Mouse (Mus musculus) liver, embryonic 13.5 days (tissue): ENCODE data around the gene Nr1h4. TPM values are rescaled to one million over a fixed set of nuclear protein-coding genes. Genes with fewer than 3 reads are reported as not detected.

Source experiments
- ATAC-seq: fragments of 200-750 bp; cut with Nextera tagmentation; 2 replicates; pipeline ENCODE4 v1.8.0; 2017; ENCODE audit warnings: low read depth, mild to moderate bottlenecking, moderate number of reproducible peaks, moderate library complexity
- DNase-seq: peaks from one replicate; pipeline ENCODE4 v3.0.0; 2022
- H3K27ac ChIP-seq: fragments of 300-500 bp; sonication (generic); 2 replicates; pipeline ENCODE4 v1.5.1; 2015; ENCODE audit warnings: moderate library complexity, mild to moderate bottlenecking, inconsistent platforms
- H3K27me3 ChIP-seq: fragments of 300-500 bp; sonication (generic); 2 replicates; pipeline ENCODE4 v1.6.1; 2015; ENCODE audit warnings: mild to moderate bottlenecking, inconsistent platforms
- H3K36me3 ChIP-seq: fragments of 300-500 bp; sonication (generic); 2 replicates; pipeline ENCODE4 v1.6.1; 2015; ENCODE audit warnings: mild to moderate bottlenecking, inconsistent platforms
- H3K4me1 ChIP-seq: fragments of 300-500 bp; sonication (generic); replicated peaks from 2 replicates; pipeline ENCODE4 v1.6.1; 2015; ENCODE audit warnings: inconsistent platforms
- H3K4me2 ChIP-seq: fragments of 300-500 bp; sonication (generic); 2 replicates; pipeline ENCODE4 v1.6.1; 2015; ENCODE audit warnings: inconsistent platforms, mild to moderate bottlenecking, moderate library complexity
- H3K4me3 ChIP-seq: fragments of 300-500 bp; sonication (generic); replicated peaks from 2 replicates; pipeline ENCODE4 v1.5.1; 2015; ENCODE audit warnings: mild to moderate bottlenecking, inconsistent platforms
- H3K9ac ChIP-seq: fragments of 300-500 bp; sonication (generic); 2 replicates; pipeline ENCODE4 v1.6.1; 2015; ENCODE audit warnings: mild to moderate bottlenecking, inconsistent platforms
- H3K9me3 ChIP-seq: fragments of 300-500 bp; sonication (generic); replicated peaks from 2 replicates; pipeline ENCODE4 v1.6.1; 2016; ENCODE audit warnings: inconsistent platforms
- WGBS: fragments of 180-500 bp; shearing (Covaris S2); methylation state at CpG from one replicate; pipeline ENCODE4 v1.1.7; 2015; ENCODE audit not compliant: insufficient replicate concordance; 5-methylcytosine and 5-hydroxymethylcytosine counted together
- polyA plus RNA-seq: library from polyadenylated mRNA; unstranded; fragments of >200 nt; fragmentation: Nextera tagmentation; extraction: Ambion mirVana; gene quantifications from 2 replicates; pipeline ENCODE4 v1.2.1, GENCODE M21; 2015

Gene Nr1h4
- polyA plus RNA-seq, 1 experiment from 2014 or later = 2.9 TPM

DNA sequence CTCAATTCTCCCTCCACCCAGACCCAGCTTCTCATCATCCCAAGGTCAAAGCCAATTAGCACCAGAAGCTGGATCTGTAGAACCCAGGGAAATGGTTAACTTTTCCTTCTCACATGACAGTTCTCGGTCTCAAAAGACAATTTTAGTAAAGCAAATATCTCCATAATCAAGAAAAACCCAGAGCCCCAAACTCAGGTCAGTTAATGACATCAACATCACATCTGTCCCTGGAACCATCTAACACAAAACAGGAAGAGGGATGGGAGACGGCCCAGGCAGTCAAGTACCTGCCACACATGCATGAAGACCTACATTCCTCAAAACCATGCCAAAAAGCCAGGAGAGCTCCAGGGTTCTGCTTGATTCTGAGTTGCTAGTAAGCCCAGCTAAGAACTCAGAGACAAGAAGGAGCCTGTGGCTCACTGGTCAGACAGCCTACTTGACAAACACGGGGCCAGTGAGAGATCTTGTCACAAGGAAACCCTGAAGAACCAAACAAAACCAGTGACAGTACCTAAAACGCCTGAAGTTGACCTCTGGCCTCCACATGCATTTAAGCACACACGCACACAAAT is 30.3 kb downstream of the Nr1h4 start:
- no peak overlapping the region for H3K9ac ChIP-seq
- no peak overlapping the region for H3K27ac ChIP-seq
- no peak overlapping the region for H3K4me2 ChIP-seq
- H3K4me1 ChIP-seq = 0 out of 2 replicates have a peak, but pooled peaks cover 2% of the 10 kb centered on the region
- no peaks in the 10 kb centered on the region for H3K27me3 ChIP-seq
- H3K9me3 ChIP-seq = no peaks in the 10 kb centered on the region
- WGBS = 52% methylated on average over 5 of the region's 5 CpGs
- no peak overlapping the region for H3K4me3 ChIP-seq
- DNase-seq (no peak), ATAC-seq (no peak)
- no peaks in the 10 kb centered on the region for H3K36me3 ChIP-seq

DNA sequence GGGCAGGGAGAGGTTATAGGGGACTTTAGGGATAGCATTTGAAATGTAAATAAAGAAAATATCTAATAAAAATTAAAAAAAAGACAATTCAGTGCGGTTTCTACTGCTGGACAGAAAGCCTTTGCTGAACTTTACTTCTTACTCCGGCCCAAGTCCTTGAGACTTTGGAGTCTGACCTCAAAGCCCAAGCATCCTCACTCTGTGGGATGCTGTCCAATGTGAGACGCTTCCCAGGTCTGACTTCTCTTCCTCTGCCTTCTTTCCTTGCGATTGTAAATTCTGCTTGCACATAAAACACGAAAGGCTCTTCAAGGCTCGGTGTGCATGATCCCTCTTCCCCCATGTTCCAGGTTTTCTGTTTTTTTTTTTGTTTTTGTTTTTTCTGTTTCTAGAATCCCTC is 31.5 kb downstream of the Nr1h4 start:
- 77% methylated on average over 6 of the region's 6 CpGs for WGBS
- no peaks in the 10 kb centered on the region for H3K4me1 ChIP-seq
- H3K9me3 ChIP-seq = no peaks in the 10 kb centered on the region
- ATAC-seq (no peak), DNase-seq (no peak)
- no peak overlapping the region for H3K4me2 ChIP-seq
- no peaks in the 10 kb centered on the region for H3K36me3 ChIP-seq
- no peak overlapping the region for H3K4me3 ChIP-seq
- H3K27ac ChIP-seq = no peak overlapping the region
- no peak overlapping the region for H3K9ac ChIP-seq
- no peaks in the 10 kb centered on the region for H3K27me3 ChIP-seq

DNA sequence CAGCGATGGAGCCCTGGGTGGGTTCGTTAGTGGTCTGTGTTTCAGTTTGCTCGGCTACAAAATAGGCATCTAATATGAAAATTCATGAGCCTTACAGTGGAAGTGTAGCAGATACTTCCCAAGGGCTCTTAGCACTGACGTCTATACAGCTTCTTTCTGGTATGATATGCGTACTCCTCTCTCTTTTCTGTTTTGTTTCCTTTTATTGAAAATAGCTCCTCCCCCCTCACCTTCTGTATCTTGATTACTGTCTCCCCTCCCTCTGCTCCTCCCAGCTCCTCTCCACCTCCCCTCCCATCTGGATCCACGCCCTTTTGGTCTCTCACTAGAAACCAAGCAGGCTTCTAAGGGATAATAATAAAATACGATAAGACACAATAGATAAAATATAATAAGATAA is 37.8 kb downstream of the Nr1h4 start:
- peak; percentile 17 for DNase-seq
- whole genome bisulfite sequencing = 40% methylated on average over 7 of the region's 7 CpGs
- H3K9ac ChIP-seq = no peak overlapping the region

DNA sequence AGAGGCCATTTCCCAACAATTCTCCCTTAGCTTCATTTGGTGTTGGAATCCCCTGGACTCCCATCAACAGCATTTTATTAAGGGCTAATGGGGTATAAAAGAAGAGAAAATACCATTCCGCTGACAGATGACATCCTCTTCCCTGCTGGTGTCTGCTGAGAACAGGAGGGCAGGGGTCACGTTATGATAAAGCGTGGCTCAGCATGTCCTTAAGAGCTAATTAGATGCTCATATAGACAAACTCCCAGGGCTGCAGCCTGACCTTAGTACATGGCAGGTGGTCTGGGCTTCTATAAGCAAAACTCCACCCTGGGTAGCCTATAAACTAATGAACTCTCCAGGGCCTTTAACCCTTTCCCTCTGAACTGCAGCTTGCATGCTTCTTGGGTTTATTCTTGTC is 42.1 kb downstream of the Nr1h4 start:
- H3K27me3 ChIP-seq = no peaks in the 10 kb centered on the region
- H3K36me3 ChIP-seq = no peaks in the 10 kb centered on the region
- H3K27ac ChIP-seq = no peak overlapping the region
- WGBS = 75% methylated on average over 3 of the region's 3 CpGs
- 0 out of 2 replicates have a peak, but pooled peaks cover 7% of the 10 kb centered on the region for H3K4me1 ChIP-seq
- no peak overlapping the region for H3K4me3 ChIP-seq
- no peak overlapping the region for H3K4me2 ChIP-seq
- ATAC-seq (no peak), DNase-seq (no peak)
- no peaks in the 10 kb centered on the region for H3K9me3 ChIP-seq
- no peak overlapping the region for H3K9ac ChIP-seq

More for the DNA sequence above, 37.8 kb downstream of the Nr1h4 start:
- peak; percentile 85 for ATAC-seq
- H3K4me3 ChIP-seq = peak overlapping the region; percentile 46
- H3K4me1 ChIP-seq = 0 out of 2 replicates have a peak, but pooled peaks cover 7% of the 10 kb centered on the region
- no peaks in the 10 kb centered on the region for H3K36me3 ChIP-seq
- H3K27ac ChIP-seq = no peak overlapping the region
- peak overlapping the region; percentile 47 for H3K4me2 ChIP-seq
- no peaks in the 10 kb centered on the region for H3K9me3 ChIP-seq
- no peaks in the 10 kb centered on the region for H3K27me3 ChIP-seq

DNA sequence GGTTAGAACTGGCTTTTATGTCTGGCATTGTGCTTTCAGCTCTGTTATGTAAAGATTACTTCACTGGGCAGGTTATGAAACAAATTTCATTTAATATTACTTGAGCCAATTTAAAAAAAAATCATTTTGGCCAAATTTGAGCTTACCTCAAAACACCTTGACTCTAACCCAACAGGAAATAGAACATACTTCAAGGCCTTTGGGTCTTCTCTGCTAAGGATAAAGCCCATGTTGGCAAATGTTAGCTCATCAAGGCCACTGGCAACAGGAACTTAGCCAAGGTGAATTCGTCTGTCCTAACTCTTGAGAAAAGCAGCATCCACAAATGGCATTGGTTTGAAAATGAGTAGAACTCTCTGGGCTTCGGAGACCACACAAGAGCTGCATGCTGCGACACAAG is 43.1 kb downstream of the Nr1h4 start:
- H3K9ac ChIP-seq = no peak overlapping the region
- no peak overlapping the region for H3K27ac ChIP-seq
- no peak overlapping the region for H3K4me3 ChIP-seq
- 73% methylated on average over 3 of the region's 3 CpGs for WGBS
- no peaks in the 10 kb centered on the region for H3K27me3 ChIP-seq
- ATAC-seq = no peak
- no peak overlapping the region for H3K4me2 ChIP-seq
- H3K9me3 ChIP-seq = no peaks in the 10 kb centered on the region
- 0 out of 2 replicates have a peak, but pooled peaks cover 2% of the 10 kb centered on the region for H3K4me1 ChIP-seq
- H3K36me3 ChIP-seq = no peaks in the 10 kb centered on the region
- no peak for DNase-seq

DNA sequence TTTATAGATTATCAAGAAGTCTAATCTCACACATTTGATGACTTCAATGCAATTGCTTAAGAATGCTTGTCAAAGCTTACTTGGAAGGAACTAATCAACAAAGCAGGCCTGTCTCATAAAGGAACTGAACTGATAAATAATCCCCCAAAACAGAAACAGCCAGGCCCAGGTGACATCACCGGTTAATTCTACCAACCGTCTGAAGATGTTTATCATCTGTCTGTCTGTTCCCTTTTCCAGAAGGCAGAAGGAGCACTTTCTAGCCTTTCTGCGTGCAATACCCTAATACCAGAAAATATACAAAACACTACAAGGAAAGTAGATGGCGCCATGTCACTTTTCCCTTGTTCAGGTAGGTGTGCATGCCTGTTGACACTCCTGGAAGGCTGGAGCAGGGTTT is 43.9 kb downstream of the Nr1h4 start:
- DNase-seq (no peak), ATAC-seq (no peak)
- no peaks in the 10 kb centered on the region for H3K4me1 ChIP-seq
- no peaks in the 10 kb centered on the region for H3K9me3 ChIP-seq
- H3K4me2 ChIP-seq = no peak overlapping the region
- H3K9ac ChIP-seq = no peak overlapping the region
- H3K4me3 ChIP-seq = no peak overlapping the region
- H3K36me3 ChIP-seq = no peaks in the 10 kb centered on the region
- no peaks in the 10 kb centered on the region for H3K27me3 ChIP-seq
- no peak overlapping the region for H3K27ac ChIP-seq
- WGBS = 31% methylated on average over 4 of the region's 4 CpGs

DNA sequence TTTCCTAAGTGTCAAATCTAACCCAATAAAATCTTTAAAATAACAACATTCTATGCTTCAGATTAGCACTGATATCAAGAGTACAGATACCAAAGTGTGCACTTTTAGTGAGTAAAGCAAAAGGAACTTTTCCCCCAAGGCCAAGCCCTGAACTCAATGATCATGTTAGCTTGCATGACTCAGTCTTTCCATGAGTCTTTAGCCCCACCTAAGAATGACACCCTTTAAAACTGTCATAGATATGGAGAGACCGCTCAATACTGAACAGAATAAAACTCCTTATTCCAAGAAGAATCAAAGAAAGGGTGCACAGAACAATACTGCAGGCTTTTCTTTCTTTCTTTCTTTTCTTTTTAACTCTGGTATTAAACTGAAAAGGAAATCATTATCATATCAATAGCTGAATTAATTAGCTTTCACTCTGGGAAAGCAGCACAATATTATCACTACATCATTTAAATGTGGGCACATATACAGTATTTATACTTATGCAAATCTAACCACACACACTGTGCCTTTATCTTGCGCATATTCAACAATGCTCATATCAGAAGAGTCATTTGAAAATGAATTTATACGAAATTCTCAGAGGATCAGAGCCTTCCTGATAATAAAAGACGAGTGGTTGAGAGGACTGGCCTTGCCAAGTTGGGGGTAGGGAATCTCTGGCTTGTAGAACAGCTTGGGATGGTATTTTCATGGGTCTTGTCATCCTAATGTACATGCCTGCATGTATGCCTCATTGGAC is 46.2 kb downstream of the Nr1h4 start:
- WGBS = 54% methylated on average over 4 of the region's 4 CpGs

DNA sequence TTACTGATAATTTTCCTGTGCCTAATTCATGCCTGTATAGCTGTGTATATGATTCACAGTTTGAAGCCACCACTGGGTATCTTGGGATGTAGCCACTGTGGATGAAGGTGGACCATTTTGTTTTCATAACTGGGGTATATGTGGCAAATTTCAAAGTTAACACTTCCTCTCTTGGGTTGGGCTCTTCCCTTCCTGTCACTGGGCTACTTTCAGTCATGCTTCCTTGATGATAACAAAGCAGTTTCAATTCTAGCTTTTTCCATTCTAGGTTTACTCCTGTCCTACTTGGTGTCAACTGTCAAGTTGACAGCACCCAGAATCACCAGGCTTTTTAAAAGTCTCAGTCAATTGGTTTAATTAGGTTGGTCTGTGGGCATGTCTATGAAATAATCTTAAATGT is 48.5 kb downstream of the Nr1h4 start:
- no peaks in the 10 kb centered on the region for H3K9me3 ChIP-seq
- DNase-seq (no peak), ATAC-seq (no peak)
- H3K36me3 ChIP-seq = no peaks in the 10 kb centered on the region
- H3K4me3 ChIP-seq = no peak overlapping the region
- no peaks in the 10 kb centered on the region for H3K27me3 ChIP-seq
- H3K4me2 ChIP-seq = no peak overlapping the region
- no peak overlapping the region for H3K9ac ChIP-seq
- H3K27ac ChIP-seq = no peak overlapping the region
- H3K4me1 ChIP-seq = peaks cover 7% of the 10 kb centered on the region; the same call in 1 of the 2 replicates

More for the DNA sequence above, 46.2 kb downstream of the Nr1h4 start:
- Histone ChIP-seq H3K4me1 (peaks cover 7% of the 10 kb centered on the region; the same call in 1 of the 2 replicates), H3K9me3 (no peaks in the 10 kb centered on the region), H3K9ac (no peak overlapping the region), H3K4me2 (no peak overlapping the region), H3K27me3 (no peaks in the 10 kb centered on the region), H3K27ac (no peak overlapping the region), H3K36me3 (no peaks in the 10 kb centered on the region), H3K4me3 (no peak overlapping the region)
- no peak for ATAC-seq
- DNase-seq = no peak

DNA sequence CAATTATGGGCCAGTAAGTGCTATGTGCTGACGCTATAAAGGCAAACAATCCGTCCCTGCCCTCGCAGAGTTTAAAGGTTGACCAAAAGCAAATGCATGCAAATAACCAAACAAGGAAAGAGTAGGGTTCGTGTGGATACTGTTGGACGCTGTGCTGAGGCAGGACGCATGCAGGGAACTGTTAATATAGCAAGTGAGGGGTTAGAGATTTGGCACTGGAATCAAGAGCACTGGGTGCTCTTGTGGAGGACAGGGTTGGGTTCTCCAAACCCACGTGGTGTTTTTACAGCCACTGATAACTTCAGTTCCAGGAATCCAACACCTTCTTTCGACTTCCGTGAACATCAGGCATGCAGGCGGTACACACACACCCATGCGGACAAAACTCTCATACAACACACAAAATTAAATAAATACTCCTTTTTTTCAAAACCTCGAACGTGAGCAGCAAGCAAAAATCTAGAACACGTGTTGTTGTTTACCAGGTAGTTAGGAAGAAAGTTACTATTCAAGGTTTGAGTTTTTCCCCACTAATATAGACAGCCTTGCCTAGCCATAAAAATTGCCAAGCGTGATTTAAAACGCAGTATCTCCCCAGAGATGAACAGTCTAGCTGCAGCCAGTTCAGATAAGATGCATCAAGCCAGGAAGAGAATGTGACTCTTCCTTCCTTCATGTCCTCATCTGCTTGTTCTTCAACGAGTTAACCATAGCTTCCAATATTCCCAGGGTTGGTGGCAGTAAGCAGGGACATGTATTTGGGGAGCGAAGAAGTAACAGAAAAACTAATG is 49.4 kb downstream of the Nr1h4 start:
- Histone ChIP-seq H3K27me3 (no peaks in the 10 kb centered on the region), H3K27ac (no peak overlapping the region), H3K36me3 (no peaks in the 10 kb centered on the region), H3K4me2 (no peak overlapping the region), H3K4me3 (no peak overlapping the region), H3K9me3 (no peaks in the 10 kb centered on the region), H3K9ac (no peak overlapping the region), H3K4me1 (peaks cover 7% of the 10 kb centered on the region; the same call in 1 of the 2 replicates)
- 53% methylated on average over 18 of the region's 18 CpGs for WGBS
- no peak for DNase-seq
- peak; percentile 29; the same call in 1 of the 2 replicates for ATAC-seq

DNA sequence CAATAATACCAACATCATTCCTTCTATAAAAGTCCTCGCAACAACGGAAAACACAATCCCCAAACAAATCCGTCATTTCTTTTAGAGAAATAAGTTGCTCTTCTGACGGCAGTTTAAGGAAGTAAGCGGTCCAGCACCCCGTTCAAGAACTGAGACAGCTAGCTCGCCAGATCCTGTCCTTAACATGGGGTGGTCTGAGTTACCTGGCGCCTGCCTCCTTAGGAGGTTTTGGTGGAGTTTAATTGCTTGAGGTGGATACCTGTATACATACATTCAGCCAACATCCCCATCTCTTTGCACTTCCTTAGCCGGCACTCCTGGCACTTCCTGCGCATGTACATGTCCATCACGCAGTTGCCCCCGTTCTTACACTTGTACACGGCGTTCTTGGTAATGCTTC is 50.3 kb downstream of the Nr1h4 start:
- no peaks in the 10 kb centered on the region for H3K9me3 ChIP-seq
- DNase-seq = no peak
- no peaks in the 10 kb centered on the region for H3K36me3 ChIP-seq
- no peak overlapping the region for H3K9ac ChIP-seq
- ATAC-seq = no peak
- H3K4me1 ChIP-seq = peaks cover 7% of the 10 kb centered on the region; the same call in 1 of the 2 replicates
- H3K27me3 ChIP-seq = no peaks in the 10 kb centered on the region
- no peak overlapping the region for H3K27ac ChIP-seq
- H3K4me3 ChIP-seq = no peak overlapping the region
- no peak overlapping the region for H3K4me2 ChIP-seq
- 74% methylated on average over 14 of the region's 14 CpGs for WGBS

DNA sequence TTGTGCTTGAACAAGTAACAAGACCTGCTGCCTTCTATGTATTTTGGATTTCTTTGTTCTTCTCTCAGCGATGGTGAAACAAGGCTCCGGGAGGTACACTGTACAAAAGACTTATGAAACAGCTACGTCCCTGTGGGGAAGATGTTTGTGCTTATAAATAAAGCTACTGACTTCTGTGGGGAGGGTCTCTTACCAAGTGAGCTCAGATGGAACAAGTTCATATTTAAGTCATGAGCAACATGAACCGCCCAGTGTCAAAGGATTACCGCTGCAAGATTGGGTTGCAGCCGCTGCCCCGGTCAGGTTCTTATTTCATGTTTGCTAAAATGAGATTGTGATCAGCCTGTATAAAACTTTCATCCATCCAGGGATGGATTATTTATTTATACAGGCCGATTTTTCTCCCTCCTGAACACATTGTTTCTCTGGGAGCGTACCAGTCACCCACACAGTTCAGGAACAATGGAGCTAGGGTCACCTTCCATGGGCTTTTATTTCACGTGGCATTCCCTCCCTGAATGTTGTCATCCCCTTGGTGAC is 51.2 kb downstream of the Nr1h4 start:
- Histone ChIP-seq H3K9ac (no peak overlapping the region), H3K4me2 (no peak overlapping the region), H3K9me3 (no peaks in the 10 kb centered on the region), H3K27ac (no peak overlapping the region), H3K36me3 (no peaks in the 10 kb centered on the region), H3K4me1 (peaks cover 7% of the 10 kb centered on the region; the same call in 1 of the 2 replicates), H3K27me3 (no peaks in the 10 kb centered on the region), H3K4me3 (no peak overlapping the region)
- WGBS = 71% methylated on average over 10 of the region's 10 CpGs
- DNase-seq (no peak), ATAC-seq (no peak)
